Mouse (Mus musculus): ENCODE data around the gene Ebp. TPM values are rescaled to one million over a fixed set of nuclear protein-coding genes. Genes with fewer than 3 reads are reported as not detected.

Ebp gene
- polyA plus RNA-seq, 1 experiment: 116 TPM

DNA sequence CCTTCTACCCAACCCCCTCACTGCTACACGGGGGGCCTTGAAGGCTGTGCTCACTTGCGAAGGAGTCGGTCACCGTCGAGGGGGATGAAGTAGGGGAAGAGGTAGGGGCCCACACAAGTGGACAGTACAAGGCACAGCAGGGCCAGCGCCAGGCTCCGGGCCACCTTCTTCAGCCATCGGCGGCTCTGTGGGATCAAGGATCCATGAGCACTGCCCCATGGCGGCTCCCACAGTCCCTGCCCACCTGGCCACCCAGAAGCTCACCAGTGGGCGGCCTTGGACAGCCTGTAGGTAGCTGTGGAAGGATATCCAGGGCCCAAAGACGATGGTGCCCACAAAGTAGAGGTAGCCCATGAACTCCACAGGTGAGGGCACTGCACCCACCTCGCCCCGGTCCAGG lies 9.8 kb upstream of the Ebp start:
- H3K36me3 ChIP-seq (ENCODE audit: control insufficient read depth, insufficient read depth): no peaks in the 10 kb centered on the region
- no peak for TF ChIP-seq MAX (IDR thresholded peaks at IDR 0.05; ENCODE audit: low read depth)
- no peak for TF ChIP-seq E2F4 (IDR thresholded peaks at IDR 0.05; ENCODE audit: insufficient read depth)
- TF ChIP-seq TCF12 (IDR thresholded peaks at IDR 0.05; ENCODE audit: insufficient read depth, poor library complexity, severe bottlenecking): no peak
- TF ChIP-seq MYOG (IDR thresholded peaks at IDR 0.05; ENCODE audit: control insufficient read depth in 1 of 3, insufficient read depth in 1 of 3, insufficient read length in 2 of 3, low read depth in 2 of 3): no peak
- no peak for TF ChIP-seq SRF (IDR thresholded peaks at IDR 0.05; ENCODE audit: control insufficient read depth, insufficient read length, low read depth)
- no peak for TF ChIP-seq MYOD1 (IDR thresholded peaks at IDR 0.05; ENCODE audit: control insufficient read depth in 1 of 3, insufficient read length in 2 of 3, low read depth in 2 of 3)
- TF ChIP-seq POLR2A (IDR thresholded peaks at IDR 0.05; ENCODE audit: insufficient read length, low read depth): no peak
- no peak for TF ChIP-seq POLR2AphosphoS2 (IDR thresholded peaks at IDR 0.05; ENCODE audit: insufficient read length, low read depth)
- TF ChIP-seq CEBPB (IDR thresholded peaks at IDR 0.05; ENCODE audit: insufficient read depth, poor library complexity, severe bottlenecking): no peak
- TF ChIP-seq TCF3 (IDR thresholded peaks at IDR 0.05; ENCODE audit: insufficient read length, low read depth): no peak
- no peak for TF ChIP-seq REST (IDR thresholded peaks at IDR 0.05; ENCODE audit: insufficient read depth, insufficient read length)
- no peak for TF ChIP-seq USF1 (IDR thresholded peaks at IDR 0.05; ENCODE audit: low read depth)
- no peak overlapping the region for H3K4me2 ChIP-seq (ENCODE audit: low read depth)

DNA sequence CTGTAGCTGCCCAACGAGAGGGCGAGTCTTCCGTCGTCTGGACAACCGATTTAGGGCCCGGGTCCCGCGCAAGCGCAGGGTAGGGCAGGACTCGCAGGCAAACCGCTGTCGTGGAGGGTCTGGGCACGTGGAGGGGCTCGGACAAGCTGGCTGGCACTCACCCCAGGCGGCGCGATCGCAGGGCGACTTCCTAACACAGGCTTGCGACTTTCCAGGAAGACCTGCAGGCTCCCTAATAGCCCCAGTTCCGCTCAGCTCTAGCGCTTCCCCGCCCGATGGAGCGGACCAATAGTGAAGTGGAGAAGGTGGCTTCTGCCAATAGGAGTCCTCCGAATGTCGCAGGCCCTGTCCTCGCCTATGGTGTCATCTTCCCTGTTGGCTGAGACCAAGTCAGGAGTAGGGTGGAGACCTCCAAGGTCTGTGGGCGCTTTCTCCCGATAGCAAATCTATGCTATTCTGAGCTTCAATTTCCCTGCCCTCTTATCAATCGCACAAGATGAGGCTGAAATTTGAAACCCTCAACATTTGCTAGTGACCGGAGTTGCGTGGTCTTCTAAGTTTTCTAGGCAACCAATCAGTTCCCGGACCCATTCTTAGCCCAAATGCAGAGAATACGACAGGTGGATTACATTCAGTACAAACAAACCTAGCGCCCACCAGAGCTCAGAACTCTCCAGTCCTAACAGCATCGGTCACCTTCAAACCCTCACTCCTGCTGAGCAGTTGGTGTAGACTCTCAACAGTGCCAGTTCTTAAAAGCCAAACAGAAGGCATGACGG lies 483 bp downstream of the Ebp start:
- peak; percentile 76 for TF ChIP-seq POLR2AphosphoS2 (IDR thresholded peaks at IDR 0.05; ENCODE audit: insufficient read length, low read depth)
- TF ChIP-seq MYOG (IDR thresholded peaks at IDR 0.05; ENCODE audit: control insufficient read depth in 1 of 3, insufficient read depth in 1 of 3, insufficient read length in 2 of 3, low read depth in 2 of 3): no peak
- TF ChIP-seq POLR2A (IDR thresholded peaks at IDR 0.05; ENCODE audit: insufficient read length, low read depth): peak; percentile 86
- TF ChIP-seq CEBPB (IDR thresholded peaks at IDR 0.05; ENCODE audit: insufficient read depth, poor library complexity, severe bottlenecking): no peak
- Histone ChIP-seq H3K4me3 (peak overlapping the region; percentile 48), H3ac (ENCODE audit: control insufficient read depth, insufficient read length) (peak overlapping the region; percentile 4), H3K27me3 (ENCODE audit: control insufficient read depth, insufficient read depth, insufficient read length) (no peaks in the 10 kb centered on the region), H3K79me2 (ENCODE audit: control insufficient read depth, insufficient read depth) (peaks cover 8% of the 10 kb centered on the region), H3K4me2 (ENCODE audit: low read depth) (peak overlapping the region; percentile 99), H3K36me3 (ENCODE audit: control insufficient read depth, insufficient read depth) (no peaks in the 10 kb centered on the region)

More for the DNA sequence above, 9.8 kb upstream of the Ebp start:
- Histone ChIP-seq H3K4me3 (no peak overlapping the region), H3K79me2 (ENCODE audit: control insufficient read depth, insufficient read depth) (no peaks in the 10 kb centered on the region), H3ac (ENCODE audit: control insufficient read depth, insufficient read length) (no peak overlapping the region), H3K27me3 (ENCODE audit: control insufficient read depth, insufficient read depth, insufficient read length) (no peaks in the 10 kb centered on the region)

DNA sequence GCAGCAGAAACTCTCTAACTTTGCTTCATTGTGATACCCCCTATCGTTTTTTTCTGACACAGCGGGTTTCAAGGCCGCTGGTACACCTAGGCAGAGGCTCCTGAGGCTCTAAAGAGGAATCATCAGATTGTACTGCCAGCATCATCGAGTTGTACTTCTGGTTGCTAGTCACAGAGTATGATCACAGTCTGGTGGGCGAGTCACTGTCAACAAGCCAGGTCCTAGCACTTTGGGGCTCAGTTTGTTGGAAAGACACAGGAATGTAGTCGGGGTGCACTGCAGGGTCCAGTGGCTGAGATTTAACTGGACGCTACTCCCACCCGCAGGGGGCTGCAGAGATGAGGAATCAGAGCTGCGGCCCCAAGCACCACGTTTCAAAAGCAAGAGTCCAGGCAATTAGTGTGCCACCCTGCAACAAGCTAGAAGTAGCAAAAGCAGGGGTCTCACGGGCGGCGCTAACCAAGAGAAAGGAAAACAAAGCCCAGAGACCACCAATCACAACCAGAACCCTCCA lies 1.1 kb downstream of the Ebp start:
- Histone ChIP-seq H3K27me3 (ENCODE audit: control insufficient read depth, insufficient read depth, insufficient read length) (no peaks in the 10 kb centered on the region), H3K4me2 (ENCODE audit: low read depth) (peak overlapping the region; percentile 71), H3ac (ENCODE audit: control insufficient read depth, insufficient read length) (peak overlapping the region; percentile 4), H3K36me3 (ENCODE audit: control insufficient read depth, insufficient read depth) (peaks cover 2% of the 10 kb centered on the region), H3K79me2 (ENCODE audit: control insufficient read depth, insufficient read depth) (peaks cover 8% of the 10 kb centered on the region), H3K4me3 (peak overlapping the region; percentile 48)
- TF ChIP-seq REST (IDR thresholded peaks at IDR 0.05; ENCODE audit: insufficient read depth, insufficient read length): no peak
- no peak for TF ChIP-seq TCF12 (IDR thresholded peaks at IDR 0.05; ENCODE audit: insufficient read depth, poor library complexity, severe bottlenecking)
- no peak for TF ChIP-seq MYOD1 (IDR thresholded peaks at IDR 0.05; ENCODE audit: control insufficient read depth in 1 of 3, insufficient read length in 2 of 3, low read depth in 2 of 3)
- no peak for TF ChIP-seq E2F4 (IDR thresholded peaks at IDR 0.05; ENCODE audit: insufficient read depth)
- TF ChIP-seq SRF (IDR thresholded peaks at IDR 0.05; ENCODE audit: control insufficient read depth, insufficient read length, low read depth): no peak
- TF ChIP-seq MYOG (IDR thresholded peaks at IDR 0.05; ENCODE audit: control insufficient read depth in 1 of 3, insufficient read depth in 1 of 3, insufficient read length in 2 of 3, low read depth in 2 of 3): no peak
- TF ChIP-seq MAX (IDR thresholded peaks at IDR 0.05; ENCODE audit: low read depth): no peak
- no peak for TF ChIP-seq POLR2AphosphoS2 (IDR thresholded peaks at IDR 0.05; ENCODE audit: insufficient read length, low read depth)
- TF ChIP-seq USF1 (IDR thresholded peaks at IDR 0.05; ENCODE audit: low read depth): no peak
- TF ChIP-seq TCF3 (IDR thresholded peaks at IDR 0.05; ENCODE audit: insufficient read length, low read depth): no peak
- TF ChIP-seq CEBPB (IDR thresholded peaks at IDR 0.05; ENCODE audit: insufficient read depth, poor library complexity, severe bottlenecking): no peak
- TF ChIP-seq POLR2A (IDR thresholded peaks at IDR 0.05; ENCODE audit: insufficient read length, low read depth): no peak

DNA sequence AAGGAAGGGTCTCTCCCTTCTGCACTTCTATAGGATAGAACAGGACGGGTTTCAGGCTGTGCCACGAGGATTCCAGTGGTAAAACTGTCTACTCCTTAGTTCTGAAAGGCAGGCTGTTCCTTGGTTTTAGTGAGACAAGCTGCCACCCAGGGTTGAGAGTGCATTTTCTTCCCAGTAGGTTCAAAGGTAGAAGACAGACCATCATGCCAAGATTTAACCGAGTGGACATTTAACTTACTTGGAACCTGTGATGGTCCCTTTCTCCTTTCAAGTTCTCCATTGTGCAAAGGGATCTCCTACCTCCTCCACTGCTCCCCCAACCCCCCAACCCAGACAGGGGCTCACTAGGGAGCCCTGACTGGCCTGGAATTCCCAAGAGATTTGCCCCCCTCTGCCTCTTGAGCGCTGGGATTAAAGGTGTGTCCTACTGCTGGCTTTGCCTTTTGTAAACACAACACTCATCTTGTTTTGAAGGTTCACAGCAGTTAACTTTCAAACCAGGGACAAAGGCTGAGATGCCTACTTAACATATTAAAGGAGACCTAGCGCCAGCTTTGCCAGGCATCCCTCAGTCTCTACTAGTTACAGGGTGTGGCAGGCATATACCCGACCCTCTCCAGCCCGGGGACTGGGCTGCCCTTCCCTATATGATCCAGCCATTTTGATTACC lies 10.3 kb downstream of the Ebp start:
- Histone ChIP-seq H3K79me2 (ENCODE audit: control insufficient read depth, insufficient read depth) (no peaks in the 10 kb centered on the region), H3K4me2 (ENCODE audit: low read depth) (no peak overlapping the region), H3K36me3 (ENCODE audit: control insufficient read depth, insufficient read depth) (peaks cover 8% of the 10 kb centered on the region), H3ac (ENCODE audit: control insufficient read depth, insufficient read length) (no peak overlapping the region), H3K27me3 (ENCODE audit: control insufficient read depth, insufficient read depth, insufficient read length) (no peaks in the 10 kb centered on the region), H3K4me3 (no peak overlapping the region)
- TF ChIP-seq POLR2AphosphoS2 (IDR thresholded peaks at IDR 0.05; ENCODE audit: insufficient read length, low read depth) (no peak), MYOD1 (IDR thresholded peaks at IDR 0.05; ENCODE audit: control insufficient read depth in 1 of 3, insufficient read length in 2 of 3, low read depth in 2 of 3) (no peak), CEBPB (IDR thresholded peaks at IDR 0.05; ENCODE audit: insufficient read depth, poor library complexity, severe bottlenecking) (no peak), MYOG (IDR thresholded peaks at IDR 0.05; ENCODE audit: control insufficient read depth in 1 of 3, insufficient read depth in 1 of 3, insufficient read length in 2 of 3, low read depth in 2 of 3) (no peak), TCF12 (IDR thresholded peaks at IDR 0.05; ENCODE audit: insufficient read depth, poor library complexity, severe bottlenecking) (no peak), E2F4 (IDR thresholded peaks at IDR 0.05; ENCODE audit: insufficient read depth) (no peak), TCF3 (IDR thresholded peaks at IDR 0.05; ENCODE audit: insufficient read length, low read depth) (no peak), SRF (IDR thresholded peaks at IDR 0.05; ENCODE audit: control insufficient read depth, insufficient read length, low read depth) (no peak), MAX (IDR thresholded peaks at IDR 0.05; ENCODE audit: low read depth) (no peak), USF1 (IDR thresholded peaks at IDR 0.05; ENCODE audit: low read depth) (no peak), POLR2A (IDR thresholded peaks at IDR 0.05; ENCODE audit: insufficient read length, low read depth) (no peak)
